Mouse (Mus musculus): Measurements from ENCODE around the gene Il3. TPM values are rescaled to one million over a fixed set of nuclear protein-coding genes. Genes with fewer than 3 reads are reported as not detected.

Gene Il3
- total RNA-seq, 4 experiments from 2014 or later: not detected

GRCm38 (mm10) chr11:54287821-54288453 lies 20.9 kb upstream of the Il3 start:
- no peak for DNase-seq (ENCODE audit: low spot score)

- DNase-seq (ENCODE audit: low spot score): no peak
Observed at GRCm38 (mm10) chr11:54271437-54271949, 4.4 kb upstream of the Il3 start.

- DNase-seq (ENCODE audit: low spot score): no peak
Observed at GRCm38 (mm10) chr11:54269191-54269896, 2.3 kb upstream of the Il3 start.

GRCm38 (mm10) chr11:54264542-54264941 lies 2.5 kb downstream of the Il3 start:
- peak; percentile 53 for DNase-seq (ENCODE audit: low spot score)

- no peak for DNase-seq (ENCODE audit: low spot score)
Observed at GRCm38 (mm10) chr11:54263405-54264031, 3.6 kb downstream of the Il3 start.

GRCm38 (mm10) chr11:54256624-54257376 lies 10.3 kb downstream of the Il3 start:
- DNase-seq (ENCODE audit: low spot score): peak; percentile 76

- DNase-seq (ENCODE audit: low spot score): peak; percentile 28
Observed at GRCm38 (mm10) chr11:54254114-54254513, 13.0 kb downstream of the Il3 start.

DNA sequence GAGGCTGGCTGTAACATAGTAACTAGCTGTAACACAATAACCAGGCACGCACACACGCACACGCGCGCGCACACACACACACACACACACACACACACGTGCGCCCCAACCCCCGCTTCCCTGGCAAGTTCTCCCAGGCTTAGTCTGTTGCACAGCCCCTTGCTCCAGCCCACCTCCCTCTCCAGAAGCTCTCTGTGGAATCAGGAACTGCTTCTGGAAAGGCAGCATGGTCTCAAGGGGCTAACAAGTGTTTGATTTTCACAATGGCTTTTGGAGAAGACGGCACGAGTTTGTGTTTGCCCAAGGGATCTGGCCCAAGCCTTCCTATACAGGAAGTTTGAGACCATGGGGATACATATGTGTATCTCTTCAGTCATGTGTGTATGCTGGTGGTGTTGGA lies 16.5 kb downstream of the Il3 start:
- no peak for DNase-seq (ENCODE audit: low spot score)

DNA sequence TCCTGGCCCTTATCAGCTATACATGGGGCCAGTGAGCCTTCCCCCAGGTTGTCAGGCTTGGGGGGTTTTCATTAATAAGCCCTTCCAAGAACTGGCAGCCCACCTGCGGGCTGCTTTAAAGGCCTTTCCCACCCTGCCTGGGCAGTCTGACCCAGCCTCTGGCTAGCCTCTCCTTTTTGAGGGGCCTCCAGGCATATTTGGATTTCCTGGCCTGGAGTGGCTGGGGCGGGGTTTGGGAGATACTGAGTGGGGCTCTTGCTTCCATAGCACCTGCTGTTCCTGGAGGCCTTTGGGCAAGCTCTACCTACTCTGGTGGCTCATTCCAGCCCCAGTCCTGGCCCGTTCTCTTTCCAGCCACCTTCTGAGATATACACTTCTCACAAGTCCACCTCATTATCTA lies 17.3 kb downstream of the Il3 start:
- DNase-seq (ENCODE audit: low spot score): no peak

DNA sequence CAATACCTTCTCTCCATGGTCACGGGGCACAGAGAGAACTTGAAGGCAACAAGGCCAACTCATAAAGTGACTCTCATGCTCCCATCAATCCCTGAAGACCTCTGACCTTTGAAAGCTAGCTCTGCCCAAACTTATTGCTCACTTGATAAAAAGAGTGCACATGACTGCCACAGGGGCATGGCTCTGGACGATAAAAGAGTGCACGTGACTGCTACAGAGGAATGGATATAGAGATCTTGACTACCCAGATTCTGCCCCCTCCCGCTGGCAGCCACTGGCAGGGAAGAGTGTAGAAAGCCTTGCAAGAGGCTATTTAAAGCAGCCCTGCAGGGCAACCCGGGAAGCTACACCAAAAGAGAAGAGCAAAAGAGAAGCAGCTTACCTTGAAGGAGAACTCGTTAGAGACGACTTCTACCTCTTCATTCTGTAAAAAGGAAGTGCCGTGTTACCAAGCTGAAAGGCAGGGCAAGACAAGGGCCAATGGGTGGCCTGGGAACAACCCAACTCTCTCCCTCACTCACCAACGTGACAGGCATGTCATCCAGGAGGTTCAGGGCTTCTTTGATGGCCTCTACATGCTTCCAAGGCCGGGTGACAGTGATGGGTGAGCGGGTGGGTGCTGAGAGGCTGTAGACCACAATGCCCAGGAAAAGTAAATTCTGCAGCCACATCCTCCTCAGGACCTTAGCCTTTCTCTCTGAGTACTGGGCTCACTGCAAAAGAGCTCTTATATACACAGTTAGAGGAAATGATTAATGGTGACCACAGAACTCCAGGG lies 17.9 kb downstream of the Il3 start, which contains the start of gene Csf2:
TSS of gene Csf2 (minus strand) at position 728 of the 778 bp plus-strand sequence.
- no peak for DNase-seq (ENCODE audit: low spot score)

GRCm38 (mm10) chr11:54247251-54247950 lies 19.7 kb downstream of the Il3 start:
- DNase-seq (ENCODE audit: low spot score): no peak

- no peak for DNase-seq (ENCODE audit: low spot score)
Observed at GRCm38 (mm10) chr11:54244465-54244864, 22.6 kb downstream of the Il3 start.

DNA sequence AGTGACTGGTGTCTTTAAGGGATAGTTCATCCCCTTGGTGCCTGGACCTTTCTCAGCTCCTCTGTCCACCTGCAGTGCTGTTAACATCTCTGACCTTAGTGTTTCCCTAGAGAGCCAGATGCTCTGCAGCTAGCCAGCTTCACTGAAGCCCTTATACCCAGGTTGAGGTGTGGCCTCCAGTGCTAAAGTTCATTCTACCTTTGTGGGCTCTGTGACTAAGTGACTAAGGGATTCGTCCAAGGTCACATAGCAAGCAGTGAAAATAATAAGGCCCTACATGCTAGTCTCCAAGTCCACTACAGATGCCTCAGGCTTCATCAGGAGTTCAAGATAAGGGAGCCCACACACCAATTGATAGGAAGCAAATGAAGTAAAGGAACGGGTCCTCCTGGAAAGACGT lies 24.6 kb downstream of the Il3 start:
- DNase-seq (ENCODE audit: low spot score): no peak

GRCm38 (mm10) chr11:54236939-54237338 lies 30.1 kb downstream of the Il3 start:
- peak; percentile 48 for DNase-seq (ENCODE audit: low spot score)

- no peak for DNase-seq (ENCODE audit: low spot score)
Observed at GRCm38 (mm10) chr11:54227478-54227877, 39.6 kb downstream of the Il3 start.

DNA sequence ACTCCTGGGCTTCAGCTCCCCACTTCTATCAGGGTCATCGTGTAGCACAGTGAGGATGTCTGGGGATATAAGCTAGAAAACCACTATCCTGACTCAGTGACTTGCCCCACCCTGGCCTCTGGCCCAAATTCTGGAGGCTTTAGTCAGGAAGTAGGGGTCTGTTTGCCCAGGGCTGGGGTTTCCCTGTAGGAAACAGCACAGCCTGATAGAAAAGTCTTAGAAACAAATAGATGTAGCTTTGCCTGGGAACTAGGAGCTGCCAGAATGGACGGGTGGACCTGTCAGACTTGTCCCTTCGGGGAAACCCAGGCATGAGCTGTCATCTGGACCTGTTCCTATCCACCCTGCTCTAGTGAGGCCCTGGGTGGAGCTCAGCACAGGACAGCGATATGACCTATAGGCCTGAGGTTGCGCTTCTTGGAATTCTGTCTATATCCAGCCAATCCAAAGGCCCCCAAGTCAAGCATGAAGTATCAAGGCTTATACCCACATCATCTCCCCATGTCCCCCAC lies 42.5 kb downstream of the Il3 start:
- no peak for DNase-seq (ENCODE audit: low spot score)

DNA sequence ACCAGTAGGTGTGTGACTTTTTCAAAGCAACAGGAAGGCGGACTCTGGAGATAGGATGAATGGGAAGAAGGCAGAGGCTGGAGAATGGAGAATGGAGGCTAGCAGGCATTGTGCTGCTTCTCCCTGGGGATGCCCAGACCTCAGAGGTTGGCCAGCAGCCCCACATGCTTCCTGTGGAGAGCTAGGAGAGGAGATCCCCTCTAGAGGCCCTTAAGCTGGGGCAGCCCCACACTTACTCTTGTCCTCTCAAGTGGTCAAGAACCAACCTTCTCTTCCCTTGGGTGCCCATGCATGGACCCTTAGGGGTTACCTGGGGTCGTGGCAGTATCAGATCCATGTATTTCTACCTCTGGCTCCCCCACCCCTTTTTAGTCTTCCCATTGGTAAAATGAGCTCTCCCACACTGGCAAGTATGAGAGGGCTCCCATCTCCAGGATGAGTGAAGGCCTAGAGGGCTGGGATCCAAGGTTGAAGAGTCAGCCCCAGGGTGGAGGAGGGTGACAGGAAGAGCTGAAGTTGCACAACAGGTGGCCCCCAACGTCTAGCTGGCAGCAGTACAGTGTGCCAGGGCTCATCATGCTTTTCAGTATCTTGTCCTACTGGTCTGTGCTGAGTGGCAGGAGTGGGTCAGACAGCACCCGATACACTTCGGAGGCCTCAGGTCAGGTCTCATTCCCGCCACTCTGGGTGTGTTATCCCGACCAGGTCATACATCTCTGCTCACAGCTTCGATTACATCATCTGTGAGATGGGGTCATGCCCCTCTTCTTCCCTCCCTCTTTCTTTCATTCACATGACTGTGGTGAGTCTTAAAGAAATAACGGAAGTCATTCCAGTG lies 43.2 kb downstream of the Il3 start:
- no peak for DNase-seq (ENCODE audit: low spot score)

GRCm38 (mm10) chr11:54219903-54220740 lies 47.0 kb downstream of the Il3 start:
- no peak for DNase-seq (ENCODE audit: low spot score)

Measured in heart, adult 8-10 months (tissue).